Mouse (Mus musculus): ENCODE data around the gene Clp1. TPM values are rescaled to one million over a fixed set of nuclear protein-coding genes. Genes with fewer than 3 reads are reported as not detected.

The Clp1 gene
- 53.6 and 56.8 TPM in 2 replicates for polyA plus RNA-seq (2016; fragmentation: Nextera tagmentation; extraction: Ambion mirVana)

DNA sequence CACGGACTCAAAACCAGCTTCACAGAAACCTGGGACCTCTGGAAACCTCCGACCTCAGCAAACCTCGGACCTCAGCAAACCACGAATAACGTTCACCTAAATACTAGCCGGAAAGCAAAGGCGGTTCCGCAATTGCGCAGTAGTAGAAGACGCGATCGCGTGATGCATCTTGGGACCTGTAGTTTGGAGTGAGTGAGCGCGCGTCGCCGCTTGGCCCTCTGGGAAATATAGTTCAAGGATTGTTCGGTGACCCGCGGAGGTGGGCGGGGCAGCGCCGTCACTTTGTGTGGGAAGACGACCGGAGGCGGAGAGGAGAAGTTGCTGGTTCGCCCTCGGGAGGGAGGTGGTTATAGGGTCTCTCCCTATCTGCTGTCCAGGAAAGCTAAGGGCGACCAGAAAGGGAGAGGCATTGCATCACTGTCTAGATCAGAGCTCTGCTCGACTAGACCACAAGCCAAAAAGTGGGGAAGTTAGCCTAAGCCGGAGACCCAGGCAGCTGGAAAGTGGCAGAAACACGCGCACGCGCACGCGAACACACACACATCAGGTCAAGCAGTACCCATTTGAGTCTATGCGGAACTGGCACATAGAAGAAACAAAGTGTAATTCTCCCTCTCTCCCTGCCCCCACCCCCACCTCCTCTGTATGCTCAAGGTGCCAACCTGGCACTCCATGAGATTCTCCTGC is at the start of gene Clp1:
Gene Clp1 (minus strand): TSS at position 179 of the 687 bp plus-strand sequence.
- H3K27me3 ChIP-seq (ENCODE audit: poor library complexity, severe bottlenecking) = no peaks in the 10 kb centered on the region
- H3K4me3 ChIP-seq = peak within 1 kb of the TSS; percentile 66
- H3K4me1 ChIP-seq = peaks cover 28% of the 10 kb centered on the region
- peak; percentile 98 for DNase-seq (ENCODE audit: extremely low spot score, low spot score)
- H3K27ac ChIP-seq = peak within 1 kb of the TSS; percentile 87
- under 1% methylated on average over 39 of the region's 39 CpGs for WGBS
- peaks cover 34% of the 10 kb centered on the region for H3K36me3 ChIP-seq (replicated peaks)
- H3K9me3 ChIP-seq = no peaks in the 10 kb centered on the region

DNA sequence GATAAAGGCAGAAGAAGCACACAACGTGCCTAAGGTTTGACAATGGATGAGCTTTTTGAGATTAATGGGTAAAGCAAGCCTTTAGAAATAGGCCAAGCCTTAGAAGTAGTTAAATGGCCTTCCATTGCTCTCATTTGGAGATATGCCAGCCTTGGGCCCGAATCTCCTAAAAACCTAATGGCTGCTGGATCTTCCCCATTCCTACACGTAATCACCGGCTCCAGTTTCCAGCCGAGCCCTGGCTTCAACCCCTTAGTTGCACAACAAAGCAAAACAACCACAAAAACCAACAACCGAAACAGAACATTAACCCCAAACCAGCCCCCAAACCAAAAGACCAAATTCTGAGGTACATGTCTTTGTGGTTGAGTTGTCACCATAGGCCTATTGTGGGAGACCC is 48.5 kb upstream of the Clp1 start:
- peak overlapping the region; percentile 89 for H3K27ac ChIP-seq
- DNase-seq (ENCODE audit: extremely low spot score, low spot score) = no peak

DNA sequence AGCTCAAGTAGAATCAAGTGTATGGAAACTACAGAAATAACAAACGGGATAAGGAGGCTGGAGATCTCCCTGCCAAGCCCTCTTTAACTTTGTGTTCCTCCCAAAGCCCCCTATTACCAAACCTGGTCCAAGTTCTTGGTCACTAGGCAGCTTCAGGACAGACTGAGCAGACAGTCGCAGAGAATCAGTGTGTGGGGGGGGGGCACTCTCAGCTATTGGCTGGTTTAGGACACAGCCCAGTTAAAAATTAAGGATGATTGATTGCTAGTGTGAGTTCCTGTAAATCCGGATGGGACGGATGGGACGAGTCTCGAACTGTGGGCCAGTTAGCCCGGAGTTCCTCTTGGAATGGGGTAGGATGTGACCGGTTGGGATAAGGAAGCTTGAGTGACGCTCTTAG is 48.1 kb upstream of the Clp1 start, which contains the start of gene Serping1:
Gene Serping1 (minus strand): TSS at position 204 of the 400 bp plus-strand sequence.
- H3K27ac ChIP-seq = peak within 1 kb of the TSS; percentile 89
- H3K36me3 ChIP-seq (replicated peaks) = no peaks in the 10 kb centered on the region
- peaks cover 35% of the 10 kb centered on the region for H3K4me1 ChIP-seq
- DNase-seq (ENCODE audit: extremely low spot score, low spot score) = peak; percentile 23
- H3K9me3 ChIP-seq = no peaks in the 10 kb centered on the region
- peak within 1 kb of the TSS; percentile 47 for H3K4me3 ChIP-seq
- H3K27me3 ChIP-seq (ENCODE audit: poor library complexity, severe bottlenecking) = no peaks in the 10 kb centered on the region
- WGBS = 68% methylated on average over 9 of the region's 9 CpGs

More for the DNA sequence above, 48.5 kb upstream of the Clp1 start:
- Histone ChIP-seq H3K36me3 (replicated peaks) (no peaks in the 10 kb centered on the region), H3K9me3 (no peaks in the 10 kb centered on the region), H3K4me3 (no peak overlapping the region), H3K27me3 (ENCODE audit: poor library complexity, severe bottlenecking) (no peaks in the 10 kb centered on the region), H3K4me1 (peaks cover 35% of the 10 kb centered on the region)
- 86% methylated on average over 6 of the region's 6 CpGs for WGBS

DNA sequence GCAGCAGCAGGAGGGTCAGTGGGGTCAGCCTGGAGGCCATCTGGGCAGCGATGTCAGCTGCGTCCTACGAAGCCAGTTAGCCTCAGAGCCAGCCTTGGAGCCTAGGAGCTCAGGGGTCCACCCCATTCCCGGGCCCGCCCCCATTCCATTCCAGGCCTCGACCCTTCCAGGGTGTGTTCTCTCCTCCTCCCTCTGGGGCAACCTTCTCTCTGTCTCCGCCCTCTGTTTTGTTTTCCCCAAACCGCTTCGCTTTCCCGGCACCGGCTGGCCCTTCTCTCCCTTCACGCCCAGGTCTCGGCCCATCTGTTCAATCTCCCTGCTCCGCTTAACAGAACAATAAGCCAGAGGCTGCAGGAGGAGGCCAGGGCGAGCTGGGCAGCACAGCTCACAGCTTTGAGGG is 47.6 kb upstream of the Clp1 start:
- under 1% methylated on average over 14 of the region's 15 CpGs for WGBS
- DNase-seq (ENCODE audit: extremely low spot score, low spot score) = peak; percentile 79
- H3K27me3 ChIP-seq (ENCODE audit: poor library complexity, severe bottlenecking) = no peaks in the 10 kb centered on the region
- H3K27ac ChIP-seq = peak overlapping the region; percentile 89
- no peaks in the 10 kb centered on the region for H3K9me3 ChIP-seq
- 0 out of 2 replicates have a peak, but pooled peaks cover 3% of the 10 kb centered on the region for H3K36me3 ChIP-seq (replicated peaks)
- H3K4me1 ChIP-seq = peaks cover 35% of the 10 kb centered on the region
- peak overlapping the region; percentile 47 for H3K4me3 ChIP-seq

DNA sequence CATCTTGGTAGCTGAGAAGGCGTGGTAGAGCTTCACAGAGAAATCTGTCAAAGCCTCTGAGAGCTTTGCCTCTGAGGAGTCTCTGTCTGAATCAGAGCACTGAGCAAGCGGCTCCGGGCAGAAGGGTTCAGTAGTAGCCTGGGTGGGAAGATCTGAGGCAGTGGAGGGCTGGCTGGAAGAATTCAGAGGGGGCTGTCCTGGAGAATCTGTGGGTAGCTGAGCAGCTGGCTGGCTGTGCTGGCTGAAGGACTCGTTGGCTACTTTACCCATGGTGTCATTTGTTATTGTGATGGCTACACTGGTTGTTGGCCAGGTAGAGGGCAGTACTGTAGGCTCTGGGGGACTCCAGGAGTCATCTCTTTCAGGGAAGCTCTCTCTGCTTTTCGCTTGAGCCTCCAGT is 46.0 kb upstream of the Clp1 start:
- Histone ChIP-seq H3K9me3 (no peaks in the 10 kb centered on the region), H3K27ac (peak overlapping the region; percentile 89; the same call in 1 of the 2 replicates), H3K36me3 (replicated peaks) (0 out of 2 replicates have a peak, but pooled peaks cover 4% of the 10 kb centered on the region), H3K4me3 (no peak overlapping the region; the same call in 1 of the 2 replicates), H3K4me1 (peaks cover 35% of the 10 kb centered on the region), H3K27me3 (ENCODE audit: poor library complexity, severe bottlenecking) (no peaks in the 10 kb centered on the region)
- WGBS = 86% methylated on average over 5 of the region's 5 CpGs
- no peak for DNase-seq (ENCODE audit: extremely low spot score, low spot score)

DNA sequence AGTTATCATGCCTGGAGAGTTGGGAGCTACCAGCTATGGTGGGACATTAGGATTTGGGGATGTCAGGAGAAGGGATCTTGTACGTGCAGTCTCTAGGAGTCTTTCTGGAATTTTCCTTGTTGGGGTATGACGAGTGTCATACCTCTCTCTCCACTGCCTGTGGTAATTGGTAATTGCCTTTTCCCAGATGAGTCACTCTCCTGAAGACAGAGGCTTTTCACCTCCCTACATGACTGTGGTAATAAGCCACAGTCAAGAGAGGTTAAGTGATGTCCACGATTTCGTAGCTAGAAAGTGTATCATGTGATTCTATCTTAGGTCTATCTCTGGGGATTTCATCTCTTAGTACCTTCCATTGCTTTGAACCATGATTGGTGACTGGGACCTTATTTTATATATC is 45.3 kb upstream of the Clp1 start:
- Histone ChIP-seq H3K27me3 (ENCODE audit: poor library complexity, severe bottlenecking) (no peaks in the 10 kb centered on the region), H3K4me1 (peaks cover 33% of the 10 kb centered on the region), H3K27ac (no peak overlapping the region), H3K9me3 (no peaks in the 10 kb centered on the region), H3K4me3 (no peak overlapping the region), H3K36me3 (replicated peaks) (0 out of 2 replicates have a peak, but pooled peaks cover 4% of the 10 kb centered on the region)
- WGBS = 91% methylated on average over 4 of the region's 4 CpGs
- no peak for DNase-seq (ENCODE audit: extremely low spot score, low spot score)

DNA sequence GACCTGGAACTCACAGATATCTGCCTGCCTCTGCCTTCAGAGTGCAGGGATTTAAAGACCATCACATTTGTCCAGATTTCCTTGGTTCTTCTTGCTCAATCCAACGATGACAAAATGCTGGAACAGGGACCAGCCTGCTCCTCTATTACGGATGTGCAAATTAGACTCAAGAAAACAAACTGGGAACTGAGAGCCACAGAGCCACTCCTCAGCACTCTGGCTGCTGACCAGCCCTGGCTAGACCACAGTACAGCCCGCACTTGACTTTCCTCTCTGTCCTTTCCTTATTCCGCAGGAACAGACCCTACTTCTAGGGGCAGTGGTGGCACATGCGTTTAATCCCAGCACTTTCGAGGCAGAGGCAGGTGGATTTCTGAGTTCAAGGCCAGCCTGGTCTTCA is 43.4 kb upstream of the Clp1 start:
- 87% methylated on average over 6 of the region's 6 CpGs for WGBS
- Histone ChIP-seq H3K27me3 (ENCODE audit: poor library complexity, severe bottlenecking) (no peaks in the 10 kb centered on the region), H3K9me3 (no peaks in the 10 kb centered on the region), H3K4me3 (no peak overlapping the region), H3K4me1 (peaks cover 27% of the 10 kb centered on the region), H3K36me3 (replicated peaks) (peaks cover 4% of the 10 kb centered on the region; the same call in 1 of the 2 replicates), H3K27ac (no peak overlapping the region)
- DNase-seq (ENCODE audit: extremely low spot score, low spot score) = no peak

DNA sequence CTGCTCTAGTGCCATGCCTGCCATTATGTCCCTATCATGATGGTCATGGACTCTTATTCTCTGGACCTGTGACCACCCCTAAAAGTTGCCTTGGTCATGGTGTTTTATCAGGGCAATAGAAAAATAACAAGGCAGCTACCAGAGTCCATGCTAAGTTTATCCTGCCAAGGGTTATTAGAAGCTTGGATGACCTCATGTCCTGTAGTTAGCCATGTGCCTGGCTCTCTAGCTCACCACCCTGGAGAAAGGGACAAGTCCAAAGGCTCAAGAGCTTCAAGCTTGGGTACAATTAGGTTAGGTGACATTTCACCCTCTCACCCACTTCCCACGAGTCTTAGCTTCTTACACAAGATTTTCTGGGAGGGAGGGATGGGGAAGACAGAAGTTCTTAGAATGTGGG is 35.7 kb upstream of the Clp1 start:
- 57% methylated on average over 1 of the region's 1 CpGs for WGBS
- no peak overlapping the region for H3K4me3 ChIP-seq
- H3K4me1 ChIP-seq = peaks cover 10% of the 10 kb centered on the region
- H3K27me3 ChIP-seq (ENCODE audit: poor library complexity, severe bottlenecking) = no peaks in the 10 kb centered on the region
- H3K9me3 ChIP-seq = no peaks in the 10 kb centered on the region
- H3K27ac ChIP-seq = no peak overlapping the region
- H3K36me3 ChIP-seq (replicated peaks) = peaks cover 6% of the 10 kb centered on the region
- no peak for DNase-seq (ENCODE audit: extremely low spot score, low spot score)

DNA sequence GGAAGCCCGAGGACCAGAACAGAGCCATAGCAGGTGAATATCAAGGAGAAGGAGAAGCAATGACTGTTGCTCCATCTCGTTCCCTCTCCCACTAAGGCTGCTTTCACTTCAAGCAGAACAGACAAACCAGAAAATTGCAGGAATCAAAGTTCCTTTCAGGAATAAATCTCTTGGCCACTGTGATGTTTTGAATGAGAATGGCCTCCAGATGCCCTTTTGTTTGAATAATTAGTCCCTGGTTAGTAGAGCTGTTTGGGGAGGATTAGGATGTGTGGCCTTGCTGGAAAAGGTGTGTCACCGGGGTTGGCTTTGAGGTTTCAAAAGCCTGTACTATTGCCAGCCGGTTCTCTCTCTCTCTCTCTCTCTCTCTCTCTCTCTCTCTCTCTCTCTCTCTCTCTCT is 35.1 kb upstream of the Clp1 start:
- no peak overlapping the region for H3K4me3 ChIP-seq
- no peaks in the 10 kb centered on the region for H3K27me3 ChIP-seq (ENCODE audit: poor library complexity, severe bottlenecking)
- peaks cover 12% of the 10 kb centered on the region for H3K4me1 ChIP-seq
- peaks cover 6% of the 10 kb centered on the region for H3K36me3 ChIP-seq (replicated peaks)
- WGBS = 35% methylated on average over 3 of the region's 4 CpGs
- no peaks in the 10 kb centered on the region for H3K9me3 ChIP-seq
- DNase-seq (ENCODE audit: extremely low spot score, low spot score) = no peak
- no peak overlapping the region for H3K27ac ChIP-seq

DNA sequence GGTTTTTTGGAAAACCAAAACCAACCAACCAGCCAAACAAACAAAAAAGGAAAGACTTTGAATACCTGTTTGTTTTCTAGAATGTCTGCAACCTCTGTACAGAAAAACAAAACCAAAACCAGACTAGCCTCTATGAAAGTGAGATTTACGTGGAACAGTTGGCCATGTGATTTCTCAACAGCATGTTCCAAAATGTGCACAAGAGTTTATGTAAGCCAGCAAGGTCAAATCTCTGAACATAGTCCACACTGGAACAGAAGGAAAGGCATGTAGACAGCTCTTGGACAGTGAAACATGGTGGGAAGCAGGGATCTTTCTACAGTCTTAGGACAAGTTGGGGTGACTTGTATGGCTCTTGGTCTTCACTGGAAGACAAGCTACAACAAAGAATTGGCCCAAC is 34.7 kb upstream of the Clp1 start:
- no peaks in the 10 kb centered on the region for H3K9me3 ChIP-seq
- H3K27ac ChIP-seq = no peak overlapping the region
- peaks cover 6% of the 10 kb centered on the region for H3K36me3 ChIP-seq (replicated peaks)
- no peaks in the 10 kb centered on the region for H3K27me3 ChIP-seq (ENCODE audit: poor library complexity, severe bottlenecking)
- H3K4me1 ChIP-seq = peaks cover 16% of the 10 kb centered on the region
- no peak overlapping the region for H3K4me3 ChIP-seq
- WGBS = 87% methylated on average over 1 of the region's 1 CpGs
- DNase-seq (ENCODE audit: extremely low spot score, low spot score) = no peak

DNA sequence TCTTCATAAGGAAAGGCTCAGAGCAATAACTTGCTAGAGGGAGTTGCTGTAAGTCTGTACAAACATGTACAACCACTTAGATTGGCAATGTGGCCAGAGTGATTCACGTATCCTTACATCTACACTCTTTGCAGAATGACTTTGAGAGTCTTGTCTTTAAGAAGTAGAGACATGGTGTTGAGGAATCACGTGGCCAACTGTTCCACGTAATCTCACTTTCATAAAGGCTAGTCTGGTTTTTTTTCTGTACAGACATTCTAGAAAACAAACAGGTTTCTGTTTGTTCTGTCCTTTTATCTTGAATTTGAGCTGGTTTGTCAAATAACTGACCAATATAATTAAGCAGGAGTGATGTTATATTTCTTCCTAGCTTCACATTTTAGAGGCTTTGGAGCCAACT is 34.2 kb upstream of the Clp1 start:
- Histone ChIP-seq H3K27me3 (ENCODE audit: poor library complexity, severe bottlenecking) (no peaks in the 10 kb centered on the region), H3K4me1 (peaks cover 18% of the 10 kb centered on the region), H3K4me3 (no peak overlapping the region), H3K27ac (no peak overlapping the region), H3K9me3 (no peaks in the 10 kb centered on the region), H3K36me3 (replicated peaks) (peaks cover 6% of the 10 kb centered on the region)
- 87% methylated on average over 3 of the region's 3 CpGs for WGBS
- no peak for DNase-seq (ENCODE audit: extremely low spot score, low spot score)

DNA sequence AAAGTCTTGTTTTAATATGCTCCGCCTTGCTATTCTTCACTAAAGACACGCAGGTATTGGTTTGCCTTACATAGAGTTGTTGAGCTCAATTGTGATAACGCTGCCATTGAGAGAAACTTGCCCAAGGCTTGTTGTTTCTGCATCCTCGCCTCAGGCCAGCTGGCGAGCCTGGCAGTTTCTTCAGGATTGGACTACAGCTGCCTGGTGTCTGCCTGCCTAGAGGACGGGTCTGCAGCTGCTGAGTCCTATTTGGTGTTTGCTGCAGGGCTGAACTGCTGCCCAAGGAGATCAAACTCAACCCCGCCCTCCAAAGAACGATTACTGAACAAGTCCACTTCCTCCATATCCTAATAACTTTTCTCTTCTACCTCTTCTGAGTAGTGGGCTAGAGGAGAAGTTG is 33.6 kb upstream of the Clp1 start:
- no peak overlapping the region for H3K4me3 ChIP-seq
- WGBS = 78% methylated on average over 8 of the region's 8 CpGs
- peaks cover 18% of the 10 kb centered on the region for H3K4me1 ChIP-seq
- no peak overlapping the region for H3K27ac ChIP-seq
- H3K36me3 ChIP-seq (replicated peaks) = peaks cover 6% of the 10 kb centered on the region
- no peaks in the 10 kb centered on the region for H3K9me3 ChIP-seq
- H3K27me3 ChIP-seq (ENCODE audit: poor library complexity, severe bottlenecking) = no peaks in the 10 kb centered on the region
- no peak for DNase-seq (ENCODE audit: extremely low spot score, low spot score)

DNA sequence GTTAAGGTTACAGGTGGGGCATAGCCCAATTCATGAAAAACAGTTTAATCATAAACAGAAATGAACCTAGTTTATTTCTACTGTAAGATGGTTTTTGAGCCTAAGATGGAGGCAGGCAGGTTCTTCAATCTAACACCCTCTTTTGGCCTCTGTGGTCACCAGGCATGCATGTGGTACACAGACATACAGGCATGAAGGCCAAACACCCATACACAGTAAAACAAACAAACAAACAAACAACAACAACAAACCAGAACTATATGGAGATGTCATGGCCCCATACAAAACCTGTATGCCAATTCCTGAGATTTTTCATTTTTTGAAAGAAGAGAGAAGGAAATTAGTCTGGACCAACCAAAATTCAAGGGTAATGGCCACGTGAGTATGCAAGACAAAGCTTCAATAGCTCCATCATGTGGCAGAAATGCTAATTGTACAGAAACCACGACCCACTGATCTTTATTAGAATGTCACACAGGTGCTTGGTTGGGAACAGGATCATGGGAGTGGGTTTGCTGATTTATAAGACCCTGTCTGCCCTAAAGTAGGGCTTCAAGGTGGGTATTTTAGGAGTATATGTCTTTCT is 31.5 kb upstream of the Clp1 start:
- Histone ChIP-seq H3K4me3 (no peak overlapping the region), H3K9me3 (no peaks in the 10 kb centered on the region), H3K36me3 (replicated peaks) (no peaks in the 10 kb centered on the region), H3K27ac (no peak overlapping the region), H3K4me1 (peaks cover 18% of the 10 kb centered on the region), H3K27me3 (ENCODE audit: poor library complexity, severe bottlenecking) (no peaks in the 10 kb centered on the region)
- 5% methylated on average over 2 of the region's 2 CpGs for WGBS
- peak; percentile 30 for DNase-seq (ENCODE audit: extremely low spot score, low spot score)

Measured in forebrain, embryonic 10.5 days (tissue).